Mouse (Mus musculus) right cerebral cortex, adult 18-20 months (tissue): Measurements from ENCODE around the gene Mark2.
A peak's percentile ranks its signal among the peaks of the same experiment; 100 is the strongest.

Experiments
- DNase-seq: peaks from one replicate; pipeline ENCODE4 v3.0.0; 2022; ENCODE audit warnings: mixed read lengths

The Mark2 gene

DNA sequence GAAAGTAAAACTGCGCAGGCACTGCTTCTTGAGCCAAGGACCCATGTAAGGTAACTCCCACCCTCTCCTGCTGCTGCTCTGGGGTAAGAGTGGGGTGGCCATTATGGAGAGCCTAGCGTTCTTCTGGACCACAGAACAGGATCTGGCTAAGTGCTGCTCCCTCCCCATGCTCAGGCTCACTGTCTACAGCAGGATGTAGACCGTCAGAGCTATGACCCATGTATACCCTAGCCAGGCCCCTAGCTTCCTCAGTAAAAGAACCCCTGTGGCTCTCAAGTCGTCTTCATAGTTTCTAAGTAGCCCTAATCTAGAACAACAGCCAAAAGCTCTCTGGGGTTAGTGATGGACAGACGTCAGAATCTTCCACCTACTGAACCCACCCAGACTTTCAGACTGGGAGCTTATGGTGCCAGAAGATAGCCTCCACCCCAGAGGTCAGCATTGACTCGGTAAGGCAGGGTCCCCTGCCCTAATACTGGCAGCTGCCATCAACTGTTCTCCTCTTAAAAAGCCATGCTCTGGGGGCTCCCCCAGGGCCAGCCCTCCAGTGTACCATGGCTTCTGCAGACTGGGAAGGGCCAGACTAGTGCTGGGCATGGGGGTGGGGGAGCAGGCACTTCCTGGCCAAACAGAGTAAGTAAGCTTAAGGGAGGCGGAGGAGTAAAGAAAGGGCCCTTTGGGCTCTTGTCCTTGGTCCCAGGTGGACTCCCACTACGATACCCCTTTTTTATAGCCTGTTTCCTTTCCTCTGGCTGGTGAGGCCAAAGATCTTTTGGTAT, 47.4 kb downstream of the Mark2 start:
- DNase-seq, result no peak

DNA sequence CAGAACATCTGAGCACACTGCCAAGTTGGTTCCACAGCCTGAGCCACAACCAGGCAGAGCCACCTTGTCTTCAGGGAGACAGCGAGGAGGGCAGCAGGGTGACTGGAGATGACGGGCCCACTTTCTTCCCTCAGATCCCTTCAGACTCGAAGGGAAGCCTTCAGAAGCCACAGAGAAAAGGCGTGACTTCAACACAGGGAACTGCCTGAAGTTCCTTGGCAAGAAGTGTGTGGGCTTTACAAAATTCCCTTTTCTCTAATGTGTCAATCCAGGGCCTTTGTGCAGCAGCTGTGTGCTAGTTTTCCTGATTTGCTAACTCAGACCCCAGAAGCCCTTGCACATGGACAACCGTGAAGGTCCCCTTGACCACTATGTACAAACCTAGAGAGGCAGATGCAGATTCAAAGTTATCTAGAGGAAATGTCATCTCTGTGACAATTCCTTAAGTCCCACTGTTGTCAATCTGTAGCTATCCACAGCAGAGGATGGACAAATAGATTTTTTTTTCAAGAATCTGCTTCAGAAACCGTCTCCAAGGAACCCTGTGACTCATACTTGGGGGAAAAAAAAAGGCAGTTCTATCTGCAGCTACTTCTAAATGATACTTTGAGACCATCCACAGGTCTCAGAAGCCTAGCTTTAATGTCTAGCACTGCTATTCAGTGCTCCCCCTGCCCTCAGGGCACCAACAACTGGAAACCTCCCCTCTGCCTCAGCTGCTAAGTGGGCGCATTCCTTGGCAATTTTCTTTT, 49.5 kb downstream of the Mark2 start:
- peak; percentile 52 for DNase-seq

DNA sequence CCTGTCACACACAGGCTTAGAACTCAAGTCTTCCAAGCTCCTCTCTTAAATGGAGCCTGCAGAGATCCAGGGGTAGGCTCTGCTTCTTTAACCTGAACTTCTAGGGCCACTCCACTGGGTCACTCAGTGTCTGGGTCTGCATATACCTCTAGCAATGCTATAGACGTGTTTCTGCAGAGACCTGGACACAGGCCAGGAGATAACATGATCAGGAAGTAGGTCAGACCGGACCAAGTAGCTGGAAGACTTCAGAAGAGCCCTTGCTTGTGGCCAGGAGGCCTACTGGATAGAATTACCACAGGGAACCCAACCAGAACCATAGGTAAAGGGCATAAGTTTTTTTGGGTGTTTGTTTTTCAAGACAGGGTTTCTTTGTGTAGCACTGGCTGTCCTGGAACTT, 51.9 kb downstream of the Mark2 start:
- DNase-seq, result no peak

DNA sequence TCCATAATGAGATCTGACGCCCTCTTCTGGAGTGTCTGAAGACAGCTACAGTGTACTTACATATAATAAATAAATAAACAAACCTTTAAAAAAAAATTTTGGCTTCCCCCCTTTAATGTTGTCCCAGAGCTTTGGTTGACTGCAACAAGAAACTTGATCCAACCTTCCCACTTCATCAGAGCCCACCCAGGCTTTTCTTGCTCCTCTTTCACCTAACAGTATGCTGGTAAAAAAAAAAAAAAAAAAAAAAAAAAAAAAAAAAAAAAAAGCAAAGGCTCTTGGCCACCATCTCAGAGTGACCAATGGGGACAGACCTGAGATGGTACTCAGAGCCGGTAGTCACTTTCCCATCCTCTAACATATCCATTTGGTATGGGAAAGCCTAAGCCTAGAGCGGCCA, 53.4 kb downstream of the Mark2 start:
- no peak for DNase-seq

DNA sequence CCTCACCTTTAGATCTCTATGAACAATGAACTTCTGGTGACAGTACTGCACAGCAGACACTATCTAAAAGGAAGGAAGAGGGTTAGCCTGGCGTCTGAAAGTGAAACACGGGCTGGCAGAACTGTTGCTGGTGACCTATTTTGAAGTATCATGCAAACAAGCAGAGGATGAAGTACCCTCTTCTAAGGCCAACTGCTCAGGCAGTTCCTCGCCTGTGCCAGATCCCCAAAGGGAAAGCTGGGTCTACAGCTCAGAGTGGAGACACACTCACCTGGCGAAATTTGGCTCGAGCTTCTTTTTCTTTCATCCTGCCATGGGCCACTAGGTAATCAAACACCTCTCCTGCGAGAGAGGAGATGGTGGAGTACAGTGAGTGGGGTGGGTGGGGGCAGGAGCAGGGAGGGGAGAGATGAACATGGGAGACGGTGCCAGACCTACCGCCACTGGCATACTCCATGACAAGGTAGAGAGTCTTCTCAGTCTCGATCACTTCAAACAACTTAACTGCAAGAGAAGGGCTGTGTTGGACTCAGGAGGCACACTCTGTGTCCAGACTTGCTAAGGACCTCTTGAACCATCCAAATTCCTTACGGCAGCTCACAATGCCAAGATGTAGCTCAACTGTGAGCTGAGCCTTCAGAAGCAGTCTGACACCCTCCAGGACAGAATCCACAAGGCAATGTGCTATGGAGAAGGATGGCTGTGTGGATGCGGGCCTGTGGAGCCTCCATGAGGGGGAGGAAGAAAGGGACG, 54.9 kb downstream of the Mark2 start:
- no peak for DNase-seq

DNA sequence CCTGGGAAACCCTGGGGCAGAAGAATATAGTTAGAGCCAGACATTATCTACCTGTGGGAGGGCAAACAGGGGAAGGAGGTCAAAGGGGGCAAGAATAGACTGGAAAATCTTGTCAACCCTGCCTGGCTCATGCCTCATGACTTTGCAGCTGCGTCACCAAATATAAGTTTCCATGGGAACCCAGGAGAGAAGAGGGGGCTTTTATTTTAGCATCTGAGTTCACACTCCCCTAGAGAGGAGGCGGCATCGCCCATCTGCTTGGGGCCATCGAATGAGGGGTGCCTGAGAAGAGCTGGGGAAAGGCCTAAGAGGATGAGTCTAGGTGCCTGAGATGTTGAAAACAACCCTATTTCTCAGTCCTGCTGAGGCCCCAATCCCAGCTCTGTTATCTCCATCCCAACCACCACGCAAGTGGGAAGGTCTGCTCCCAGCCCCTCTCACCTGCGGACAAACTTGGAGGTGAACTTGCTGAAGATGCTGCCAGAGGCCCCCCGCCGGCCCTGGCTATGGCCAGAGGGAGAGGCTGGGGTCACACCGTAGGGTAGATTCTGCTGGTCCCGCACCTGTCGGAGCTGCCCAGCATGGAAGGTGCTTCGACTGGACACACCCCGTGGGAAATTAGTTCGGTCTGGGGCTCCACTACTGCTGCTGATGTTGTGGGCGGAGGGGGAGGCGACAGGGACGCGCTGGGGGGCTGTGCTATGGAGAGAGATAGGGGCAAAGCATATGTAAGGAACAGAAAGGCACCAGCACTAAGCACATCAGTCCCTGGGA, 60.9 kb downstream of the Mark2 start:
- peak; percentile 91 for DNase-seq

DNA sequence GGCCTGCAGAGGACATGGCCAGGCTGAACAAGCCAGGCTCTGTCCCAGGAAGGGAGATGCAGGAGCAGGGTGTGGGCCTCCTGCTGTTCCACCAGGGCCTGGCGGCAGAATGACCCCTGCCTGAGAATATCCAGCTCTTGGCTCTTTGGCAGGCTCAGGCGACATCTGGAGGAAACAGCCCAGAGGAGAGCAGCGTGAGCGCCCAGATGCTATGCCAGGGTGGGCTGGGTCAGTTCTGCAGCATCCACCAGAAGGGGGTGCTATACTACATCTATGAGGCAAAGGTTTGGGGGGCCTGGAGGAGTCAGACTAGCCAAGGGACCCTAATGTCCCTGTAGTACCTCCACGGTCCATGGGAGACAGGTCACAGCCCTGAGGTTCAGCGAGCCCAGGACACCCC, 62.5 kb downstream of the Mark2 start:
- no peak for DNase-seq

DNA sequence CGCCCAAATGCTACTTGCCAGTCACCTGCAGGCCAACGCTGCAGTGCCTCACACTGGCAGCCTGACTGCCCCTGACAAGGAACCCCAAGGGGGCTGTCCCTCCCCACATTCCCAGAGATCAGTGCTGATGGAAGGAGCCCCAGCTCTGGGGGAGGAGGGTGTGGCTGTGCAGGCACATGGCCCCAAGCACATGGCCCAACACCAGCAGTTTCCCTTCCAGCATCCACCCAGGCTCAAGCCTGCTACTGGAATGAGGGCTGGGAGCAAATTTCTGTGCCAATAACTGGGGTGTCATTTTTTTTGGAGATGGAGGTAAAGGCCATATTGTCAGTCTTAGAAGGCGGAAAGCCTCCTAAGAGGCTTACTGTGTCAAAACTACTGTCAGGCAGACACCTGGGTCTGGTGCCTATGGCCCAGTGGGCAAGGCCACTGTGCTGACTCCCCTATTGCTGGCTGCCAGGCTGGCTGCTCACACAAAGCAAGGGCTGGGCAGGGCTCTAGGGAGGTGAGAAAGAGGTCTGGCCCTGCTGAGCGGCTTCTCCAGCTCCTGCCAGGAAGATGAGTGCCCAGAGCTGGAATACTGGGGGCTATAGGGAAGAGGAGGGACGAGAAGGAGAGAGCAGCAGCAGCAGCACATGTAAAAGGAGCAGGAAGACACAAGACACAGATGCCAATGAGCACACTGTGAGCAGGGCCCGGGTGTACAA, 63.3 kb downstream of the Mark2 start:
- no peak for DNase-seq

DNA sequence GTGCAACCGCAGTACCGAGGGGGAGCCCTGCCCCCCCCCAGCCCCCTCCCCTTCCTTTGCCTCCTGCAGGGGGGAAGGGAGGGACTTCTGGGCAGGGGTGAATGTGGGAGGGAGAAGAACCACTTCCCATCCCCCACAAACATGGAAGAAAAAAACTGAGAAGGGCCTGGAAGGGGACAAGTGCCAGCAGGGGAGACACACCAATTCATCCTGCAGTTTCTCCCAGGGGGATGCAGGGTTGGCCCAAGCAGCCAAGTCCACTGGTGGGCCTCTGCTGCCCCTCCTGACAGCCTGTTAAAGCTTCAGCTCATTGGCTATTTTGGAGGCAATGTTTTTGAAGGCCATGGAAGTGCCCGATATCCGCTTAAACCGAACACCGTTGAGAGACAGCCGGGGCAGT, 64.9 kb downstream of the Mark2 start:
- DNase-seq, result no peak

DNA sequence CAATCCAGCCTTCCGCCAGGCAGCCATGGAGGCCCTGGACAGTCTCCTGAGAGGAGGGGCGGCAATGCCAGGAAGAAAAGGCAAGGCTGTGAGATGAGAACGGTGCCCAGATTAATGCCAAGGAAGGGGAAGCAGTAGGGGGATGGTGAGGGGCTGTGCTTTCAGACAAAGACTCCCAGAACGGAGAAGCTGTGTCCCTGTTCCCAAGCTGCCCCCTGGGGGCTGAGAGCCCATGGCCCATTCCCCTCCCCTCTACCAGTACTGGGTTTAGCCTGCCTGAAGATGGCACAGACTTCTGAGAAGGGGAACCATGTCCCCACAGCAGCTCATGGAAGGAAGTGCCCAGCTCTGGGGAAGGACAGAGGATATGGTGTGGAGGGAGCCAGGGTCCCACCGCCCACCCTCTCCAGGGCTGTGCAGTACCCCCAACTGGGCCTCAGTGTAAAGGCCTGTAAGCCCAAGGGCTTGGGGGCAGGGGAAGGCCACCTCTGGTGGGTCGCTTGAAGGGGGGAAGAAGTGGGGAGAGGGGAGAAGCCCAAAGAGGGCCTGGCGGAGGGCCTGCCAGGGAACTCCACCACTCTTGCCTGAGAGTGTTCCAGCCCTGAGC, 65.5 kb downstream of the Mark2 start:
- DNase-seq, result no peak

DNA sequence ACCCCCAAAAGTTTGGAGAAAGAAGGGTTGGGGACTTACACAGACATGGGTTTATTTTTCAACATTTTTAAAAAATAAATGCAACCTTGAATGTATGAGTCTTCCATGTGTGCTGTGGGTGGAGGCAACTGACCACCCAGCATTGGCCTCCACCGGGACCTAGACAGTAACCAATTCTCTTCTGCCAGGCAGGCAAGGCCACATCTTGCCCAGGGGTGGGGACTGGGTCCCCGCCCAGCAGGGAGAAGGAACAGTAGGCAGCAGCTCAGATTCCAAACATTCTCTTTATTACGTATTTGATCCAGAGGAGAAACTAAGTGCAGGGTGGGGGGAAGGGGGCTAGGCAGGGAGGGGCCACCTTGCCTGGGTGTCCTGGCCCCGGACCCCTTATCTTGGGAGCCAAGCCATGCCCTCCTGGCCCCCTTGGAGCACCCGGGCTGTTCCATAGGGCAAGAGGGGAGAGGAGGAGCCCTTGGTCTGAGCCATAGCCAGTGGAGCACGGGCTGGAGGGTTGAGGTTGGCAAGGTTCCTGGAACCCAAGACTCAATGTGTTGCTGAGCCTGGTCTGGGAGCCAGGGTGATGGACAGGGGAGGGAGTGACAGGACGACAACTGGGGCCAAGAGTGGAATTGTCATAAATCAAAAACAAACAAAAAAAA, 66.4 kb downstream of the Mark2 start:
- no peak for DNase-seq

DNA sequence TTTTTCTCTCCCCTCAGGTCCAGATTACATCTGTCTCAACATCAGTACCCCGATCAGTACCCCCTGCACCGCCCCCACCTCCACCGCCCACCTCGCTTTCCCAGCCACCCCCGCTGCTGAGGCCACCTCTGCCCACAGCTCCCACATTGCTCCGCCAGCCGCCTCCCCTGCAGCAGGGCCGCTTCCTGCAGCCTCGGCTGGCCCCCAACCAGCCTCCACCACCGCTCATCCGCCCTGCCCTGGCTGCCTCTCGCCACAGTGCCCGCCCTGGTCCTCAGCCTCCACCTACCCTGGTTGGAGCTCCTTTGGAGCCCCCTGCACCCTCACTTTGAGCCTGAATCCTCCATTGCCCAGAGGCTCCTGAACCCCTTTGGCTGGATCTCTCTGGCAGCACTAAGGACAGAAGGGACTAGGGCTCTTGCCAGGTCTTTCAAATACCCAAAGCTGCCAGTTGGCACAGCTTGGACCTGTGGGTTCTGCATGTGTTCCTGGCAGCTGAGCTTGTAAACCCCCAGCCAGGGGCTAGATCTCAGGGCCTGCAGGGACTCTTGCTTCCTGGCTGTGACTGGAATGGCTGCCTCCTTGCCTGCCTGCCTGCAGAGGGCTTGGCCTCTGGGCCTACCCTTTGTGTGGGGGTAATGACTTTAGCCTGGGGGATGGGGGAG, 67.2 kb downstream of the Mark2 start:
- DNase-seq, result peak; percentile 59

DNA sequence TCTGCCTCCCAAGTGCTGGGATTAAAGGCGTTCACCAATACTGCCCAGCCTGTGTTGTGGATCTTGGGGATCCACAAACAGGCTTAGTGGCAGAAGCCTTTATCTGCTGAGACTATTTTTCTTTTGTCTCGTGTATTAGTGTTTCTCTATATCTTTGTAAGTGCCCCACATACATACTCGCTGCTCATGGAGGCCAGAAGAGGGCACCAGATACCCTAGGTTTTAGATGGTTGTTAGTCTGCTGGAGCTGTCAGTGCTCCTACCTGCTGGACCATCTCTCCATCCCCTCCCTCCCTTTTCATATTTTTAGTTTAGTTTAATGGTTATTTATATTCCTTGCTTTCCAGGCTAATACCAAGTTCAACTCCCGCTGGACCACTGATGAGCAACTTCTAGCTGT, 68.2 kb downstream of the Mark2 start:
- no peak for DNase-seq

DNA sequence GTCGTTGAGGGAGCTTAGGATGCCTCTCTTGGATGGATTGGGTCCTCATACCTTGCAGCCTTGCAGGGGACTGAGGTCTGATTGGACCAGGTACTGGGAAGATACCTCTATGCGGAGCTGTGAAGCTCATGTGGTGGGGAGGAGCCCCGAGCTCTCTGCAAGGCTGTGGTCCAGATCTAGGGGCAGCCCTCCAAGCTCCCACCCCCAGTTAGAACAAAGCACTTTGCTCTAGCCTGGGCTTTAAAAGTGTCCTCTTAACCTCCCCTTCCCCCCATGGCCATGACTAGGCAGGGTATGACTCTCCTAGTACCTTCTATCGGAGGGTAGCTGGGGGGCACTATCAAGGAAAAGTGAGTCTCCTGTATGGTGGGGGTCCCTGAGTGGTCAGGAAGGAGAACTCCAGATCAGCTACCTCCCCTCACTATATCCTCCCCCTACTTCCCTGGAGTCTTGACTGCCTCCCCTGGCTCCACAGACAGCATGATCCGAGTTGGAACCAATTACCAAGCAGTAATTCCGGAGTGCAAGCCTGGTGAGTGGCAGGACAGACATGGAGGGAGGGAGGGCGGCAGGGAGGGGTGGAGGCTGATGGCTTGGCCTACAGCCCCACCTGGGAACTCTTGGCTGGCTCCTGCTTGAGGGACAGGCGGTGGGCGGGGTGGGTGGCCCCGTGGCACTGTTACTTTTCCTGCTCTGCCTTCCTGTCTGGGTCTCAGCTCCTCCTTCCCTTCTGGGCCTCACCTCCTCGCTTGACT, 72.2 kb downstream of the Mark2 start:
- no peak for DNase-seq

DNA sequence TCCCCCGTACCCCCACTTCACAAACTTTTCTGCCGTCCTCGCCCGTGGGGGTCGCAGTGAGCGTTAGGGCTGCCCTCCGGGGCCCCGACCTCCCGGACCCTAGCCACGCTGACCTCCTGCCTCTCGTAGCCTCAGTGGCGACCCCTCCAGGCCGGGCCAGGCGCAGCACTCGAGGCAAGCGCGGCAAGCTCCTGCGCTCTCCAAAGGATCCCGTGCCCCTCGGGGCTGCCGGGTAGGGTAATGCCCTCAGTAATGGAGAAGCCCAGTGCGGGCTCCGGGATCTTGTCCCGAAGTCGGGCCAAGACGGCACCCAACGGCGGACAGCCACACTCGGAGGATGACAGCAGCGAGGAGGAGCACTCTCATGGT, 73.0 kb downstream of the Mark2 start:
- DNase-seq, result no peak

DNA sequence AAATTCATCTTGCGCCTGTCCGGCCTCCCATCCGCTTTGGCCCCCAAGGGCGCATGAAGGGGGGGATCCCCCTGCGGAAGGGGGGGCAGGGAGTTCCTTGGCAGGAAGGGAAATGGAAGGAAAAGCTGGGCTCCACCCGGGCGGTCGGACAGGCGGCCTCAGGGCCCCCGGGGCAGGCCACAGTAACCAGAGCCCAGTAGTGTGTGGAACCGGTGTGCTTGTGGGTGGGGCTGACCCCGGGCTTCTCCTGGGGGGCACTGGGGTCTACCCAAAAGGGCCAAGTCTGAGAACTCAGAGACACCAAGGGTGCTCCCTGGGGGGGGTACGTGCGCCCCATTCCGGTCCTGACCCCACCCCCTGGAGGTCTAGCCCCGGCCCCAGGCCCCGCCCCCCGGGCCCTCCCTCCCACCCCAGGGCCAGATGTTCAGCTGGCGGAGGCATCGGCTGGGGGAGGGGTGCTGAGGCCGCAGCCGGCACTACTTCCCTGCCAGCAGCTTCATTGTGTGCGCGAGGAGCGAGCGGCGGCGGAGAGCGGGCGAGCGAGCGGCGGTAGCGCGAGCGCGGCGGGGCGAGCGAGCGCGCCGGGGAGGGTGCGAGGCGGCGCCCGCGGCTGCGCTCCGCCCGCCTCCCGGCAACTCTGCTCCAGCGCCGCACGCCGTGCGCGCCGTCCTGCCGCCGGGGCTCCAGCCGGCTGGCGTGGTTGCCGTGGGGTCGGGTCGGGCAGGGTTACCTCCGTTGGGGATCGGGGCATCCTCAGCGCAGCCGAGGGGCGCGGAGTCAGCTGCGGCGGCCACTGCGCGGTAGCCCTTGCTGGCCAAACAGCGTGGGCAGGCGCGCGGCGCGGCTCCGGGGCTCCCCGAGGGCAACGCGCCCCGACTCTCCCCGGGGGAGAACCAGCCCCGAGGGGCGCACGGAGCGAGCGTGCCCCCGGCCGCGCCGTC, 73.6 kb downstream of the Mark2 start:
- DNase-seq, result peak; percentile 80

DNA sequence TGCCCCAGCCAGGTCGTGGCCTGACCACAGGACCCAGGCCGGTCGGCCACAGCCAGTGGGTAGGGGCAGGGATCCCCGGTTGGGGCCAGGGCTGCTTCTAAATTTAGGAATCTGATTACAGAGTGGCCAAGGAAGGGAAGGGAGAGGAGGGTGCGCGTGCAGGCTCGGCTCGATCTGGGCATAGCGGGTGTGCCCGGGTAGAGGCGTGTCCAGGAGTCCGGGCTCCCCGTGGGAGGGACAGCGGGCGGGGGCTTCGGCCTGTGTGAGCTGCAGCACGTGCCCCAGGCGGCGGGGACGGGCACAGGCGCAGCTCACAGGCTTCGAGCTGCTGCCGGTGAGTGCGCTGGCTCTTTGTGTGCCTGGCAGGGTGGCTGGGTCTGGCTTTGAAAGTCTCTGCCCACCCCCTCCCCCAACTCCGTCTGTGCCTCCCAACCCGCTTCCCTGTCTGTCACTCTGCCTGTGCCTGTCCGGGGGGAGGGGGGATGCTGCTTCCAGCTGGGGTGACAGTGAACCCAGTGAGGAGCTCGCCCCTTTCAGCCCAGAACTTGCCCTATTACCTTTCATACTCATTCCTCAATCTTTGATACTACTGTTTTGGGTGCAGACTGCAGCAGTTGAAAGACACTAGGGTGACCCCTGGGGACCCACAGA, 74.4 kb downstream of the Mark2 start, which contains the start of gene Rcor2:
Gene Rcor2, plus strand, starts transcription at position 235 of the 651 bp plus-strand sequence.
- no peak for DNase-seq

DNA sequence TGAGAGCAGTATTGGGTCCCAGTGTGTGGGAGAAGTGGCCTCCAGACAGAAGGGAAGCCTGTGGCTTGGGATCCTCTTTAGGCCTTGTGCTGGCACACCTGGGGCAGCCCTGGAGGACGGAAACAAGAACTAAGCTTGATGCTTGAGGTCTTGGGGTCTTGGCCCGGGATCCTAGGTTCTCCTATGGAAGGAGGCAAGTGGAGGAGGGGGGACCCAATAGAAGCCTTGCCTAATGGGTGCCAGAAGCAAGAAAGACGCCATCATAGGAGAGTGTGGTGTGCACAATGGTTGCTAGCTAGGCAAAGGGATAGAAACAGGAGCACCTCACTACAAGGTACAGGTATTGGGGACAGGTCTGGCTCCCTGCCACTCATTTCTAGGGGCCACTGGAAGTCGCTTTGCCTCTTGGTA, 75.2 kb downstream of the Mark2 start:
- DNase-seq, result no peak
